ENCODE assay signal across 32 mouse cellular contexts in genomic region chr6:91623646-91624045, GRCm38 (mm10).
"Had no signal": no experiment of that assay in that cellular context is flagged by ENCODE, and none has a peak within 500 bp of the region (broad histone marks: within the 10 kb centered on the region; RNA-seq: fewer than 3 reads in every experiment).

No protein-coding gene starts in this region.

- H3K4me2 ChIP-seq: limb, embryonic 12.5 days; limb, embryonic 13.5 days; limb, embryonic 15.5 days; liver, embryonic 11.5 days; liver, embryonic 12.5 days; liver, embryonic 13.5 days; liver, embryonic 15.5 days; lung, embryonic 14.5 days; lung, embryonic 15.5 days; midbrain, embryonic 11.5 days; midbrain, embryonic 12.5 days; midbrain, embryonic 13.5 days; midbrain, embryonic 15.5 days; neural tube, embryonic 12.5 days had no signal

- H3K27ac ChIP-seq: limb, embryonic 10.5 days; limb, embryonic 12.5 days; limb, embryonic 13.5 days; limb, embryonic 15.5 days; liver, embryonic 12.5 days; liver, embryonic 13.5 days; liver, embryonic 14.5 days; liver, embryonic 15.5 days; lung, embryonic 15.5 days; macrophage; midbrain, embryonic 10.5 days; midbrain, embryonic 12.5 days; midbrain, embryonic 13.5 days; midbrain, embryonic 15.5 days; neural tube, embryonic 12.5 days had no signal

- H3K4me1 ChIP-seq: limb, embryonic 12.5 days; limb, embryonic 13.5 days; limb, embryonic 15.5 days; lung, embryonic 15.5 days; midbrain, embryonic 10.5 days; midbrain, embryonic 13.5 days; midbrain, embryonic 15.5 days; neural tube, embryonic 12.5 days had no signal

- H3K36me3 ChIP-seq: limb, embryonic 10.5 days; limb, embryonic 12.5 days; limb, embryonic 13.5 days; limb, embryonic 15.5 days; liver, embryonic 12.5 days; liver, embryonic 13.5 days; liver, embryonic 15.5 days; lung, embryonic 15.5 days; midbrain, embryonic 10.5 days; midbrain, embryonic 12.5 days; midbrain, embryonic 13.5 days; midbrain, embryonic 15.5 days; neural tube, embryonic 12.5 days had no signal

- H3K27me3 ChIP-seq: limb, embryonic 12.5 days; limb, embryonic 13.5 days; limb, embryonic 15.5 days; liver, embryonic 12.5 days; liver, embryonic 13.5 days; liver, embryonic 15.5 days; lung, embryonic 15.5 days; midbrain, embryonic 12.5 days; midbrain, embryonic 13.5 days; midbrain, embryonic 15.5 days; neural tube, embryonic 12.5 days had no signal

- H3K9me3 ChIP-seq: limb, embryonic 10.5 days; limb, embryonic 12.5 days; limb, embryonic 13.5 days; limb, embryonic 15.5 days; liver, embryonic 12.5 days; liver, embryonic 13.5 days; liver, embryonic 15.5 days; lung, embryonic 15.5 days; midbrain, embryonic 10.5 days; midbrain, embryonic 12.5 days; midbrain, embryonic 13.5 days; midbrain, embryonic 15.5 days; neural tube, embryonic 12.5 days had no signal

- H3K9ac ChIP-seq: limb, embryonic 12.5 days; limb, embryonic 13.5 days; limb, embryonic 15.5 days; liver, embryonic 12.5 days; liver, embryonic 13.5 days; liver, embryonic 14.5 days; liver, embryonic 15.5 days; liver, postnatal 0 days; lung, embryonic 14.5 days; lung, embryonic 15.5 days; midbrain, embryonic 12.5 days; midbrain, embryonic 13.5 days; midbrain, embryonic 15.5 days; neural tube, embryonic 12.5 days had no signal

- H3K4me3 ChIP-seq: limb, embryonic 10.5 days; limb, embryonic 12.5 days; limb, embryonic 13.5 days; limb, embryonic 15.5 days; liver, embryonic 12.5 days; liver, embryonic 13.5 days; liver, embryonic 15.5 days; lung, embryonic 15.5 days; megakaryocyte, embryonic 14.5 days; midbrain, embryonic 10.5 days; midbrain, embryonic 12.5 days; midbrain, embryonic 13.5 days; midbrain, embryonic 15.5 days; myocyte; neural tube, embryonic 12.5 days had no signal

- DNase-seq: left cerebral cortex, postnatal 4 days; liver; liver, embryonic 13.5 days; liver, postnatal 0 days; lung, adult 18-20 months; lung, adult 2 months; lung, embryonic 14.5 days; lung, postnatal 10 days; lung, postnatal 14 days; lung, postnatal 36 days; lung, postnatal 4 days; midbrain, embryonic 14.5 days had no signal

- ATAC-seq: liver, embryonic 12.5 days; liver, postnatal 0 days; lung, postnatal 0 days; midbrain, embryonic 13.5 days; midbrain, embryonic 15.5 days; midbrain, embryonic 16.5 days had no signal
